ENCODE assay signal across 9 mouse cellular contexts in genomic region chr1:180941726-180942125, GRCm38 (mm10). TPM values are rescaled to one million over a fixed set of nuclear protein-coding genes. Genes with fewer than 3 reads are reported as not detected.
A peak's percentile ranks its signal among the peaks of the same experiment; 100 is the strongest.
DNase-seq lines count a peak whose midpoint lies in the region; ATAC-seq lines count a peak whose summit lies in the region.
"Had no signal": no experiment of that assay in that cellular context is flagged by ENCODE, and none has a peak within 500 bp of the region (broad histone marks: within the 10 kb centered on the region; RNA-seq: fewer than 3 reads in every experiment).

No protein-coding gene starts in this region.

- peak overlapping the region; percentile 89 for H3K4me2 ChIP-seq in embryonic facial prominence, embryonic 13.5 days
- H3K4me2 ChIP-seq in hindbrain, embryonic 15.5 days = peak overlapping the region; percentile 97
- peak overlapping the region; percentile 97 for H3K4me2 ChIP-seq in midbrain, embryonic 15.5 days

- peaks cover 9% of the 10 kb centered on the region for H3K36me3 ChIP-seq in megakaryocyte, embryonic 14.5 days (replicated peaks; ENCODE audit: low read length)
- H3K36me3 ChIP-seq in embryonic facial prominence, embryonic 13.5 days = no peaks in the 10 kb centered on the region
- H3K36me3 ChIP-seq in hindbrain, embryonic 15.5 days = no peaks in the 10 kb centered on the region
- no peaks in the 10 kb centered on the region for H3K36me3 ChIP-seq in midbrain, embryonic 15.5 days (replicated peaks)

- ATAC-seq in megakaryocyte, adult 5-6 weeks (ENCODE audit: poor library complexity, severe bottlenecking) = no peak
- ATAC-seq in embryonic facial prominence, embryonic 13.5 days (ENCODE audit: insufficient number of reproducible peaks, insufficient read depth, low FRiP score, low TSS enrichment, low read depth) = no peak
- no peak; the same call in 1 of the 2 replicates for ATAC-seq in hindbrain, embryonic 15.5 days (ENCODE audit: low FRiP score, low read depth)
- no peak for ATAC-seq in midbrain, embryonic 15.5 days (replicated peaks)

- DNase-seq in layer of hippocampus, adult 18-20 months (ENCODE audit: low spot score in 2 of 2) = no peak
- no peak for DNase-seq in right cerebral cortex, postnatal 4 days
- DNase-seq in frontal cortex, postnatal 25 days (ENCODE audit: low spot score in 2 of 2) = no peak

- H3K27ac ChIP-seq in embryonic facial prominence, embryonic 13.5 days = no peak overlapping the region
- H3K27ac ChIP-seq in hindbrain, embryonic 15.5 days (replicated peaks) = no peak overlapping the region
- H3K27ac ChIP-seq in midbrain, embryonic 15.5 days = no peak overlapping the region

- peak overlapping the region; percentile 88 for H3K9ac ChIP-seq in embryonic facial prominence, embryonic 13.5 days
- peak overlapping the region; percentile 56; the same call in 1 of the 2 replicates for H3K9ac ChIP-seq in hindbrain, embryonic 15.5 days
- peak overlapping the region; percentile 30; the same call in 1 of the 2 replicates for H3K9ac ChIP-seq in midbrain, embryonic 15.5 days

- H3K9me3 ChIP-seq in megakaryocyte, embryonic 14.5 days = no peaks in the 10 kb centered on the region
- no peaks in the 10 kb centered on the region for H3K9me3 ChIP-seq in embryonic facial prominence, embryonic 13.5 days
- no peaks in the 10 kb centered on the region for H3K9me3 ChIP-seq in hindbrain, embryonic 15.5 days
- H3K9me3 ChIP-seq in midbrain, embryonic 15.5 days = no peaks in the 10 kb centered on the region

- H3K27me3 ChIP-seq in megakaryocyte, embryonic 14.5 days (replicated peaks) = peaks cover 5% of the 10 kb centered on the region
- peaks cover 38% of the 10 kb centered on the region for H3K27me3 ChIP-seq in embryonic facial prominence, embryonic 13.5 days
- H3K27me3 ChIP-seq in hindbrain, embryonic 15.5 days = peaks cover 52% of the 10 kb centered on the region
- H3K27me3 ChIP-seq in midbrain, embryonic 15.5 days (replicated peaks) = peaks cover 52% of the 10 kb centered on the region

- peak overlapping the region; percentile 99 for H3K4me3 ChIP-seq in megakaryocyte, embryonic 14.5 days (replicated peaks)
- H3K4me3 ChIP-seq in embryonic facial prominence, embryonic 13.5 days = peak overlapping the region; percentile 83
- H3K4me3 ChIP-seq in hindbrain, embryonic 15.5 days = peak overlapping the region; percentile 71
- peak overlapping the region; percentile 56 for H3K4me3 ChIP-seq in midbrain, embryonic 15.5 days

- 3% methylated on average over 18 of the region's 18 CpGs for WGBS in embryonic facial prominence, embryonic 13.5 days
- 6% methylated on average over 18 of the region's 18 CpGs for WGBS in hindbrain, embryonic 15.5 days
- WGBS in midbrain, embryonic 15.5 days = 3% methylated on average over 18 of the region's 18 CpGs

- peaks cover 56% of the 10 kb centered on the region for H3K4me1 ChIP-seq in megakaryocyte, embryonic 14.5 days
- peaks cover 51% of the 10 kb centered on the region for H3K4me1 ChIP-seq in embryonic facial prominence, embryonic 13.5 days
- peaks cover 29% of the 10 kb centered on the region for H3K4me1 ChIP-seq in hindbrain, embryonic 15.5 days (replicated peaks)
- peaks cover 13% of the 10 kb centered on the region for H3K4me1 ChIP-seq in midbrain, embryonic 15.5 days

RNA-seq across cellular contexts. Expression of gene Tmem63a, which starts 0.4 kb away (rescaled TPM):
- polyA plus RNA-seq in megakaryocyte, embryonic 14.5 days (2012; ENCODE audit: insufficient read depth, low replicate concordance) = 1.5 and 6.7 TPM in 2 replicates
- total RNA-seq in megakaryocyte, adult 5-6 weeks (2015) = 35.0 and 35.5 TPM in 2 replicates
- total RNA-seq in megakaryocyte, adult 5-6 weeks (2017) = 31.7 and 35.2 TPM in 2 replicates
- 13.6 and 13.7 TPM in 2 replicates for polyA plus RNA-seq in embryonic facial prominence, embryonic 13.5 days (2015; fragmentation: Nextera tagmentation; extraction: Ambion mirVana)
- polyA plus RNA-seq in hindbrain, embryonic 15.5 days (2015; fragmentation: Nextera tagmentation; extraction: Ambion mirVana) = 1.8 and 2.4 TPM in 2 replicates
- 1.4 and 1.8 TPM in 2 replicates for polyA plus RNA-seq in midbrain, embryonic 15.5 days (2015; fragmentation: Nextera tagmentation; extraction: Ambion mirVana)
- 10 to 100 TPM; 27.0 to 28.3 TPM for total RNA-seq in layer of hippocampus, adult 18-20 months (2021)

RNA-seq across cellular contexts. Expression of gene Lefty1, which starts 6.9 kb away (rescaled TPM):
- 0.83 TPM in 1 of 2 replicates, not detected in the other for polyA plus RNA-seq in megakaryocyte, embryonic 14.5 days (2012; ENCODE audit: insufficient read depth, low replicate concordance)
- total RNA-seq in megakaryocyte, adult 5-6 weeks (2015) = 0.60 and 1.5 TPM in 2 replicates
- total RNA-seq in megakaryocyte, adult 5-6 weeks (2017) = 0.29 and 0.98 TPM in 2 replicates
- 1.6 and 2.1 TPM in 2 replicates for polyA plus RNA-seq in embryonic facial prominence, embryonic 13.5 days (2015; fragmentation: Nextera tagmentation; extraction: Ambion mirVana)
- polyA plus RNA-seq in hindbrain, embryonic 15.5 days (2015; fragmentation: Nextera tagmentation; extraction: Ambion mirVana) = 0.16 and 0.20 TPM in 2 replicates
- polyA plus RNA-seq in midbrain, embryonic 15.5 days (2015; fragmentation: Nextera tagmentation; extraction: Ambion mirVana) = 0.22 and 0.28 TPM in 2 replicates
- 10 to 100 TPM in 1 of 2 experiments, 1 to 10 TPM in 1; 8.5 to 15.2 TPM for total RNA-seq in layer of hippocampus, adult 18-20 months (2021)

RNA-seq across cellular contexts. Expression of gene Pycr2, which starts 37.6 kb away (rescaled TPM):
- 54.5 and 76.2 TPM in 2 replicates for polyA plus RNA-seq in megakaryocyte, embryonic 14.5 days (2012; ENCODE audit: insufficient read depth, low replicate concordance)
- total RNA-seq in megakaryocyte, adult 5-6 weeks (2015) = 14.5 and 16.4 TPM in 2 replicates
- total RNA-seq in megakaryocyte, adult 5-6 weeks (2017) = 17.3 and 19.6 TPM in 2 replicates
- 98.7 and 109 TPM in 2 replicates for polyA plus RNA-seq in embryonic facial prominence, embryonic 13.5 days (2015; fragmentation: Nextera tagmentation; extraction: Ambion mirVana)
- polyA plus RNA-seq in hindbrain, embryonic 15.5 days (2015; fragmentation: Nextera tagmentation; extraction: Ambion mirVana) = 73.6 and 83.6 TPM in 2 replicates
- 76.7 and 79.8 TPM in 2 replicates for polyA plus RNA-seq in midbrain, embryonic 15.5 days (2015; fragmentation: Nextera tagmentation; extraction: Ambion mirVana)
- total RNA-seq in layer of hippocampus, adult 18-20 months (2021) = 10 to 100 TPM; 44.0 to 44.1 TPM

RNA-seq across cellular contexts. Expression of gene Lefty2, which starts 48.8 kb away (rescaled TPM):
- polyA plus RNA-seq in megakaryocyte, embryonic 14.5 days (2012; ENCODE audit: insufficient read depth, low replicate concordance) = not detected in 2 replicates
- total RNA-seq in megakaryocyte, adult 5-6 weeks (2015) = not detected in 2 replicates
- not detected in 2 replicates for total RNA-seq in megakaryocyte, adult 5-6 weeks (2017)
- polyA plus RNA-seq in embryonic facial prominence, embryonic 13.5 days (2015; fragmentation: Nextera tagmentation; extraction: Ambion mirVana) = 0.11 and 0.48 TPM in 2 replicates
- 3.4 TPM in 2 replicates for polyA plus RNA-seq in hindbrain, embryonic 15.5 days (2015; fragmentation: Nextera tagmentation; extraction: Ambion mirVana)
- 2.4 and 2.5 TPM in 2 replicates for polyA plus RNA-seq in midbrain, embryonic 15.5 days (2015; fragmentation: Nextera tagmentation; extraction: Ambion mirVana)
- 1 to 10 TPM; 1.3 to 2.3 TPM for total RNA-seq in layer of hippocampus, adult 18-20 months (2021)
- total RNA-seq: common myeloid progenitor, adult 5-6 weeks had no signal

Comparison
In these comparisons a context has a peak if more than half of its experiments do, and no peak if none do; other contexts are left out.
1. H3K9ac ChIP-seq: peak in every context shown above with its lines; median percentile 88 in embryonic facial prominence, embryonic 13.5 days; 56 in hindbrain, embryonic 15.5 days; 30 in midbrain, embryonic 15.5 days.